Mouse (Mus musculus) limb, embryonic 13.5 days (tissue): ENCODE results near the gene Atp8b5. TPM values are rescaled to one million over a fixed set of nuclear protein-coding genes. Genes with fewer than 3 reads are reported as not detected.
A peak's percentile ranks its signal among the peaks of the same experiment; 100 is the strongest.

Experiments used
- ATAC-seq: fragments of 200-750 bp; cut with Nextera tagmentation; 2 replicates; pipeline ENCODE4 v1.8.0; 2017; ENCODE audit warnings: low read depth, moderate number of reproducible peaks, moderate TSS enrichment; ENCODE audit not compliant: low FRiP score
- H3K27ac ChIP-seq: fragments of 300-500 bp; sonication (generic); 2 replicates; pipeline ENCODE4 v1.5.1; 2015; ENCODE audit warnings: inconsistent platforms, mild to moderate bottlenecking, moderate library complexity
- H3K27me3 ChIP-seq: fragments of 300-500 bp; sonication (generic); 2 replicates; pipeline ENCODE4 v1.6.1; 2015; ENCODE audit warnings: mild to moderate bottlenecking, inconsistent platforms
- H3K36me3 ChIP-seq: fragments of 300-500 bp; sonication (generic); 2 replicates; pipeline ENCODE4 v1.6.1; 2015; ENCODE audit warnings: inconsistent platforms, mild to moderate bottlenecking, moderate library complexity
- H3K4me1 ChIP-seq: fragments of 300-500 bp; sonication (generic); 2 replicates; pipeline ENCODE4 v1.6.1; 2015; ENCODE audit warnings: inconsistent platforms
- H3K4me2 ChIP-seq: fragments of 300-500 bp; sonication (generic); replicated peaks from 2 replicates; pipeline ENCODE4 v1.6.1; 2015; ENCODE audit warnings: inconsistent platforms, mild to moderate bottlenecking, moderate library complexity
- H3K4me3 ChIP-seq: fragments of 300-500 bp; sonication (generic); 2 replicates; pipeline ENCODE4 v1.5.1; 2015; ENCODE audit warnings: moderate library complexity, mild to moderate bottlenecking, inconsistent platforms
- H3K9ac ChIP-seq: fragments of 300-500 bp; sonication (generic); 2 replicates; pipeline ENCODE4 v1.6.1; 2015; ENCODE audit warnings: mild to moderate bottlenecking, inconsistent platforms
- H3K9me3 ChIP-seq: fragments of 300-500 bp; sonication (generic); 2 replicates; pipeline ENCODE4 v1.6.1; 2016; ENCODE audit warnings: inconsistent platforms
- whole genome bisulfite sequencing: fragments of 180-500 bp; shearing (Covaris S2); methylation state at CpG from one replicate; pipeline ENCODE4 v1.1.7; 2015; 5-methylcytosine and 5-hydroxymethylcytosine counted together
- polyA plus RNA-seq: library from polyadenylated mRNA; unstranded; fragments of >200 nt; fragmentation: Nextera tagmentation; extraction: Ambion mirVana; gene quantifications from 2 replicates; pipeline ENCODE4 v1.2.1, GENCODE M21; 2015

Atp8b5 gene
- polyA plus RNA-seq, 1 experiment from 2014 or later, result 0.71 TPM

DNA sequence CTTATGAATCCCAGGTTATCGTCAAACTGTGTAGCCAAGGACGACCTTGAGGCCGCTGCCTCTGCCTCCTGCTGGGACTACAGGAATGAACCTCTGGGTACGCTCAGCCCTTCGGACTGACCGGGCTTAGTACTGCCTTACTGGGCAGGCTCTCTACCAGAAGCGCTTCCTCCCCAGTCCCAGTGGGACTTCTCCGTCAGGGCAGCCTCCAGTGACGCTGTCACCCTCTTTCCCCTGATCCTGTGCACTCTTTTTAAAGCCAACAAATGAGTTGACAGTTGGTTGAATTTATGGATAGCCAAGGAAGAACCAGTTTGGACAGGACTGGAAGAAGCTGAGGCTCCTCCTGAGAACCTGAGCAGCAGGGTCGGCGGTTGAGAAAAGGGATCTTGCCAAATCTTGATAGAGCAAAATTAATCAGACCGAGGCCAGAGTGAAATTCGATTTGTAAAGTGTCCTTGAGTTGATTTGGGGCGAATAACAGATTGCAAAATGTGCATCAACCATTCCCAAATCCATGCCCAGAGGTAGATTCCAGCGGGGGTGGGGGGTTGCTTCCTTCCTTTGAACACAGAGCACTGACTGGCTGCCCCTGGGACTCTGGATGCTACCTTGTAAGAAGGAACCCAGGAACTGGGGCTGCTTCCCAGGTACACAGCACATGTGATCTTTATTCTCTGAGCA, 152.2 kb downstream of the Atp8b5 start:
- H3K36me3 ChIP-seq, result peaks cover 75% of the 10 kb centered on the region
- H3K9ac ChIP-seq, result no peak overlapping the region
- 60% methylated on average over 15 of the region's 15 CpGs for WGBS
- 0 out of 2 replicates have a peak, but pooled peaks cover 12% of the 10 kb centered on the region for H3K4me1 ChIP-seq
- no peak overlapping the region for H3K4me3 ChIP-seq
- no peaks in the 10 kb centered on the region for H3K9me3 ChIP-seq
- no peak for ATAC-seq
- no peak overlapping the region for H3K27ac ChIP-seq
- peaks cover 25% of the 10 kb centered on the region for H3K27me3 ChIP-seq
- H3K4me2 ChIP-seq, result no peak overlapping the region

DNA sequence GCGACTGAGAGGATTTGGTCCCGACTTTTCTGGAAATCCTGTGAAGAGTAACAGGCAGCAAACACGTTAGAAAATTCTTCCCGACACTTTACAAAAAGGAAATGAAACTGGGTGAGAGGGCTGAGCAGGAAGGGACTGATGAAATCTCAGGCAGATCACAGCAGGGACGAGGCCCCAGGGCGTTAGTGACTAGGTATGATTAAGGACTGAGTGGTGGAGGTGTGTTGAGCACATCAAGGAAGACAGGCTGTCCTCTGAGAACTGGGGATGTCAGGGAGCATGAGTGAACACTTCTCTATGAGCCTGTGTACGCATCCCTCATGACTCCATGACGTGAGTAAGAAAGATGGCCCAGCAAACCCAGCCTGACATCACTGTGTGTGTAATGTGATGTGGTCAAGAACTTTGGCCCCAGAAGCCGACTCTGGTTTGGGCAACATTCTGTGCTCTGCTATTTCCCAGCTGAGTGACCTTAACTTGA, 152.9 kb downstream of the Atp8b5 start:
- 0 out of 2 replicates have a peak overlapping the region, but pooled peaks have one; percentile 13 for H3K9ac ChIP-seq
- H3K4me3 ChIP-seq, result no peak overlapping the region
- H3K4me2 ChIP-seq, result no peak overlapping the region
- H3K27ac ChIP-seq, result no peak overlapping the region
- H3K36me3 ChIP-seq, result peaks cover 77% of the 10 kb centered on the region
- H3K4me1 ChIP-seq, result 0 out of 2 replicates have a peak, but pooled peaks cover 12% of the 10 kb centered on the region
- 59% methylated on average over 9 of the region's 9 CpGs for WGBS
- H3K9me3 ChIP-seq, result no peaks in the 10 kb centered on the region
- ATAC-seq, result no peak
- H3K27me3 ChIP-seq, result peaks cover 32% of the 10 kb centered on the region

DNA sequence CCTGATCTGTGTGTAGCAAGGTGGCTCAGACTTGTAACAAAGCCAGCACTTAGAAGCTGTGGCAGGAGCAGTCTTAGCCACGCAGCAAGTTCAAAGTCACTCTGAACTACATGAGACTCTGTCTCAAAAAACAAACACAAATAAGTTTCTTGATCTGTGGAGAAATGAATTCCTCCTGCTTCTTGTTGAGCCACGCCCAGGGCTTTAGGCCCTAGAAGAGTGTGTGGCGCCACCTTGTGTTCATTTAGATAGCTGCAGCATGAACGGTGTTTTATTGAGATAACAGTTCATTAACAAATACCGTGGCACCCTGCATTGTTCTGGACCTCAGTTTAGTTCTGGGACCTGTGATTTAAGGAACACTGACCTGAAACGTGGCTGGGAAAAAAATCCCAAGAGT, 153.3 kb downstream of the Atp8b5 start:
- no peak for ATAC-seq
- Histone ChIP-seq H3K27ac (no peak overlapping the region), H3K4me3 (no peak overlapping the region), H3K4me2 (no peak overlapping the region), H3K36me3 (peaks cover 77% of the 10 kb centered on the region), H3K4me1 (peaks cover 15% of the 10 kb centered on the region), H3K9me3 (no peaks in the 10 kb centered on the region), H3K9ac (0 out of 2 replicates have a peak overlapping the region, but pooled peaks have one; percentile 13), H3K27me3 (peaks cover 37% of the 10 kb centered on the region)
- WGBS, result 8% methylated on average over 6 of the region's 6 CpGs

GRCm38 (mm10) chr4:43421632-43422240, 154.8 kb downstream of the Atp8b5 start:
- Histone ChIP-seq H3K4me1 (peaks cover 29% of the 10 kb centered on the region), H3K9me3 (no peaks in the 10 kb centered on the region), H3K36me3 (peaks cover 77% of the 10 kb centered on the region), H3K4me2 (no peak overlapping the region), H3K27ac (no peak overlapping the region), H3K27me3 (peaks cover 51% of the 10 kb centered on the region), H3K9ac (no peak overlapping the region), H3K4me3 (no peak overlapping the region)
- 80% methylated on average over 28 of the region's 28 CpGs for WGBS
- ATAC-seq, result no peak

Other genes with a start within 250 kb of the Atp8b5 start
- gene Pigo, start 241.3 kb upstream of the Atp8b5 start, polyA plus RNA-seq, result 25.7 and 26.0 TPM in 2 replicates
- 343 and 345 TPM in 2 replicates for gene Stoml2, start 235.4 kb upstream of the Atp8b5 start, polyA plus RNA-seq
- gene Fam214b, start 220.9 kb upstream of the Atp8b5 start, polyA plus RNA-seq, result 13.7 and 14.7 TPM in 2 replicates
- gene Unc13b, start 208.2 kb upstream of the Atp8b5 start, polyA plus RNA-seq, result 2.5 and 2.7 TPM in 2 replicates
- 13.1 and 14.7 TPM in 2 replicates for gene Rusc2, start 114.8 kb downstream of the Atp8b5 start, polyA plus RNA-seq
- gene Fam166b, start 162.0 kb downstream of the Atp8b5 start, polyA plus RNA-seq, result not detected in 2 replicates
- gene Tesk1, start 174.8 kb downstream of the Atp8b5 start, polyA plus RNA-seq, result 7.7 and 10.3 TPM in 2 replicates
- gene Cd72, start 187.5 kb downstream of the Atp8b5 start, polyA plus RNA-seq, result 3.0 and 4.2 TPM in 2 replicates
- not detected in 2 replicates for gene Sit1, start 216.6 kb downstream of the Atp8b5 start, polyA plus RNA-seq
- gene Ccdc107, start 225.7 kb downstream of the Atp8b5 start, polyA plus RNA-seq, result 71.6 and 74.3 TPM in 2 replicates
- gene Arhgef39, start 232.5 kb downstream of the Atp8b5 start, polyA plus RNA-seq, result 43.8 and 47.3 TPM in 2 replicates
- 2.3 and 3.3 TPM in 2 replicates for gene Car9, start 239.8 kb downstream of the Atp8b5 start, polyA plus RNA-seq